Mouse (Mus musculus): ENCODE results near the gene Znrf1.

Znrf1 gene

DNA sequence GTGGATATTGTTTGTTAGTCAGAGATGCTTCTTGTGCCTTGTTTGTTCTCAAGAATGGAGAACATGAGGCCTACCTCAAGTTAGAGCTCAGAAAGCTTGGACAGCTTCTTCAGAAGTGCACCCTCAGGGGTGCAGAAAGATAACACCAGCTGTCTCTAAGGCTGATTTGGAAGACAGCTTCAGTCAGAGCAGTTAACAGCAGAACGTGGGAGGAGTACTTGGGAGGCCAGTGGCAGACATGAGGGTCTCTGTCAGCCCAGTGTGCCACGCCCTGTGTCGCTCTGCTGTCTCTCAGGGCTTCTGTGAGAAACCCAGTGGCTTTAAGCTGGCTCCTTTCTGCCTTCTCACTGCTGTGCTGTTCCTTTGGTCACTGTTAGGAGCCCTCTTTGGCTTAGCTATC lies 32.1 kb downstream of the Znrf1 start:
- DNase-seq (ENCODE audit: low spot score in 2 of 2), result no peak

DNA sequence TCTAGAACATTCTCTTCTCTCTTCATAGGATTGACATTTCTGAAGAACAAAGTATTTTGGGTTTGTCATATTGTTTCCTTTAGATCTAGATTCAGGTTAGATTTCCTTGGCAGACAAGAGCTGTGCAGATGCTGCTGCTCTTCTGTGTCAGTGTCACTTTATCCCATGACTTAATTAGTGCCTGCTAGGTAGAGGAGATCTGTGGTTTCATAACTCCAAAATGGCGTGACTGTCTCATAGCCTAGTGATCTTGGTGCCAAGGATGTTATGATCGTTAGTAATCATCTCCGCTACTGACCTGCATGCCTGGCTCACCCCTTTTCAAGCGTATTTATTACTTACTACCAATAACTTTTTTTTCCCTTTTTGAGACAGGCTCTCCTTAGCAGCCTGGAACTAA lies 34.0 kb downstream of the Znrf1 start:
- DNase-seq (ENCODE audit: low spot score in 2 of 2), result no peak

DNA sequence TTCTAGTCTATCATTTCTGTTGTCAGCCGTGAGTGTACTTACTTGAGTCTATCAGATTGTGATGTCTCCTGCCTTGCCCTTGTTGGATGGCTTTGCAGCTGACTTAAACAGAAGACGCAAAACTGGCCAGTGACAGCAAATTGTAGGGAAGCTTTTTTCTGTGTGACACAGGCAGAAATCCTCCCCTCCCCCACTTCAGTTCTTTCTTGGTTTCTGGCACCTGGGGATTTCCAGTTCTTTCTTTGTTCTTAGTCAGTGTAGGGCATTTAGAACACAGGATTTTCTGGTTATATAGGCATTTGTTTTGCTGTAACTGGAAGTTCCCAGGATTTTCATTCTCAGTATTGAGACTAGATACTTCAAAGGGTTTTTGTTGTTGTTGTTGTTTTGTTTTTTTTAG lies 34.5 kb downstream of the Znrf1 start:
- DNase-seq (ENCODE audit: low spot score in 2 of 2), result no peak

DNA sequence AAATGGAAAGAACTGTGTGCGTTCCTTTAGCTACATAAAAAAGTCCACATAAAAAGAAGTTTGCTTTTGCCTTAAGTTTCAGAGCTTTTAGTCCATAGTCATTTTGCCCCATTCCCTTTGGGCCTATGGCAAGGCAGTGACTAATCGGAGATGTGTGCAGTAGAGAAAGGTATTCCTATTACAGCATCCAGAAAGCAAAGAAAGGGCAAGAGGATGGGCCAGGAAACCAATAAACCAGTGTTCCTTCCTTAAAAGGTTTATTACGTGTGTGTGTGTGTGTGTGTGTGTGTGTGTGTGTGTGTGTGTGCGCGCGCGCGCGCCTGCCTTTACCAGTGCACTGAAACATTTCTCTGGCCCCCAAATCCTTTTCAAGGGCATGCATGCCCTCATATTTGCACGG lies 35.8 kb downstream of the Znrf1 start:
- DNase-seq (ENCODE audit: low spot score in 2 of 2), result no peak

DNA sequence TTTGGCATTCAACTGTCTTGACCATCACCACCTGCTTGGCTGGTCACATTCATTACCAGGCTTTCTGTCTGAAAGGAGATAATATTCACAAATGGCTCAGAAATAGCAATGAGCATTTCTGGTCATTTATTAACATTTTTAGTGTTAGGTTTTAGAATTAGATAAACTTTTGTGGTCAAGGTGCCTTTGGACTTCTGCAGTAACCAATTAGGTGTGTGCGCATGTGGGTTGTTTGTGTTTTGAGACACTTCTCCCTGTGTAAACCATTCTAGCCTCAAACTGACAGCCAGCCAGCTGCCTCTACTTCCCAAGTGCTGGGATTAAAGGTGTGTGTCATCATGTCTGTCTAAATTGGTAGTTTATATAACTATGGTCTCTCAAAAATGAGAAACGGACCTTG lies 36.5 kb downstream of the Znrf1 start:
- no peak for DNase-seq (ENCODE audit: low spot score in 2 of 2)

DNA sequence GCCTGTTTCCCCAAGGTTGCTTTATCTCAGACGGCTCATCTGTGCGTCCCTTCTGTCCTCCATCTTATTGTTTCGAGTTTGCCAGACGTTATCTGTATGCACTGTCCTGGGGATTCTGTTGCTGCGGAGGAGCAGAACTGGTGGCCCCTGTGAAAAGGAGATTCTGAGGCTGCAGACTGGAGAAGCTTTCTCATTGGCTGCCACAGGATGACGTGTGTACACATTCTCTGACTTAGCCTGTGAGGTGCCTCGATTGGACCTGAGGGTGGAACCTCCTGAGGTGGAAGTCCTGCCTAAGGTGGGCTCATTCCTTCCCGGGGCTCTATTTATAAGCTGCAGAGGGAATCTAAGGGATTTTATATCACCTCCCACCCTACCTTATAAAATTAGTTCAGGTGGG lies 37.7 kb downstream of the Znrf1 start:
- DNase-seq (ENCODE audit: low spot score in 2 of 2), result peak; percentile 64 to 67

DNA sequence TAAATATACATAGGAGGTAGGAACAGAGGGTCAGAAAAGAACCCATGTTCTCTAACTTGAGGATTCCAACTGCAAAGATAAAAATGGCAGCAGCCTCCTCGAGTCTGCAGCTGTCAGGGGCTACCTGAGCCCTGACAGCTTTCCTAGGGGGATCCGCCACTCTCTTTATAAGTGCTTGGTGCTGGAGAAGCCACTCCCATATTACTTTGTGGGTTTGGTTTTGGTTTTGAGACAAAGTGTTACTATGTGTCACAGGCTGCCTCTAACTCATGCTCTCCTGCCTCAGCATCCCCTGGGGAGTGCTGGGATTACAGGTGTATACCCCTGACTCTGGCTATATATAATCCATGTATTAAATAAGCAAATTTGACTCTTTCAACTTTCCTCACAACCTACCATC lies 38.1 kb downstream of the Znrf1 start:
- no peak for DNase-seq (ENCODE audit: low spot score in 2 of 2)

DNA sequence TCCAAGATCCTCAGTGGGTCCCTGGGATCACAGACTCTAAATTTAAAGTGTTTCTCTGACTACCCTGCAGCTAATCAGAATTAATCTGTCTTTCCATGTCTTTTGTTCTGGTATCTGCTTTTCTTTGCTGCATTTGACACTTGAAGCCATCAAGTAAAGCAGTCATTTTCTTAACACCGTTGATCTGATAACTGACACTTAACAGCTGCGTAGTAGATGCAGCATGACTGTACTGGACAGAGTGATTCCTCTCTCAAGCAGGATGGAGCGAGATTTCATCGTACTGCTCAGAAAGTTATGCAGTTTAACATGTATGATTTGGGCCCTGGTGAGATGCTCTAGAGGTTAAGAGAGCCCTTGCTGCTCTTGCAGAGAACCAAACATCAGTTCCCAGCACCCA lies 39.6 kb downstream of the Znrf1 start:
- no peak for DNase-seq (ENCODE audit: low spot score in 2 of 2)

DNA sequence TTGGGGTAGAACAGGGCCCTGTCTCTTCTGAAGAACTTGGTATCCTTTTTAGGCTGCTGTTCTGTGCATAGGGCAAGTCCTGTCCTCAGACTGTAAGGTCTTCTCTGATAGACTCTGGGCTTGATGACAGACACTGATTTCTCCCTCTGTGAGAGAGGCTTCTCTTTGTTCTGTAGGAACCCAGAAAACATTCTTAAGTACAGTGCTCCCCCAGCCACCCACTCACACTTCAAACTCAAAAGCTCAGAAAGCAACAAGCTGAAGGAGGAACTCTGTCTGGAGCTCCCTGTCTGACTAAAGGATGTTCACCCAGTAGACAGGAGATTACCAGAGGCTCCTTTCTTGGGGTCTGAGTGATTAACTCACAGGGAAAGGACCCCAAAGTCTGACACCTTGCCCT lies 40.6 kb downstream of the Znrf1 start:
- DNase-seq (ENCODE audit: low spot score in 2 of 2), result peak in 1 of 2 experiments; percentile 29

DNA sequence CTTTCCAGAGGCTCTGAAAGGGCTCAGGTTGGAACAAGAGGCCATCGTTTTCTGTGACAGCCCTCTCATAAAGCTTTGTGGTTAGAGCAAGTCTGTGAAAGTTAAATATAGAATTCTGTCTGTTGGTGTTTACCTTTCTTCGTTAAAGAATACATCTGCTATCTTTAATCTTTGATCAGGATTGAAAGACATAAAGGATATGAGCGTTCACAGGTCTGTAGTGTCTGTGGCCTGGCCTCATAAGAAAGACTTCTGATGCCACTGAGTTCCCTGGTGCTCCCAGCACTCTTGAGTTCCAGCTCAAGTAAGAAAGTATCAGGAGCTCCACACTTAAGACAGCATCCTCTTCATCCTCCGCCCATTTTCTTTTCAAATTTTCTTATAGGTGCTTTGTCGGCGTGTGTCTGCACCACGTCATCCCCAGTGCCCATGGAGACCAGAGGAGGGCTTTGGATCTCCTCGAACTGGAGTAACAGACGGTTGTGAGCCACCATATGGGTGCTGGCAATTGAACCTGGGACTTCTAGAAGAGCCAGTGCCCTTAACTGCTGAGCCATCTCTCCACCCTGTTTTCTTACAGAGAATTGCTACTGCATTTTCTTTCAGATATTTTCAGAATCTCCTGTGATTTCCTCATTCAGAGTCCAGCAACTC lies 42.1 kb downstream of the Znrf1 start:
- no peak for DNase-seq (ENCODE audit: low spot score in 2 of 2)

DNA sequence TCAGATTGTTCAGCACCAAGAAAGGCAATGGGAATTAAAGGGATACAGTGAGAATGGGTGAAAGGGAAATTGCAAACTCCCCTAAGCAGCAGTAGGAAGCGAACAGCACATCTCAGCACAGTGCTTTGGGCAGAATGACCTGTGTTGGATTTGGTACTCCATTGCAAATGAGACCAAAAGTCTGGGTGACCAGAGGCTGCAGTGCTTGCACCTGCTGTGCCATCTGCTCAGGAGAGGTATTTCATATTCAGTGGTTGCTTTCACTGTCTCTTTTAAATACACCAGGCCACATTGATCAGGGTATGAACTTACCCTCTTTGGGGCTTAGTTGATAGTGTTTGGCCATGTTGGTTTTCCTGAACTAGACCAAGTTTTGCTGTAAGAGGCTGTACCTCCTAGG lies 43.4 kb downstream of the Znrf1 start:
- DNase-seq (ENCODE audit: low spot score in 2 of 2), result no peak

DNA sequence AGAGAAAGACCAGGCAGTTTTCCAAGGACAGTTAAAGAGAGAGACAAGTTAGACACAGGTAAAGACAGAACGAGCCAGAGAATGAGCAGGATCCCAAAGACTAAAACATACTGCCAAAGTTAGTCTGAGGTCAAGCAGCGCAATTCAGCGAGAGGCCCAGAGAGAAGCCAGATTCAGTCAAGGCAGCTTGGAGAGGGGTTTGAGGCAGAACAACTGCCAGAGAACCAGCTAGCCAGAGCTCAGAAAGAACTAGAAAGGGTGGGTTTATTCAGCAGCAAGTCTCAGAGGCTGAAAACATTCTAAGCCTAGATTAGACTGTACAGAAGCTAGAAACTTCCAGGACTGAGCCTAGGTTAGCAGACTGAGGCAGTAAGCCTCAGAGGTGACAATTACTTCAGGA lies 44.4 kb downstream of the Znrf1 start:
- DNase-seq (ENCODE audit: low spot score in 2 of 2), result no peak

DNA sequence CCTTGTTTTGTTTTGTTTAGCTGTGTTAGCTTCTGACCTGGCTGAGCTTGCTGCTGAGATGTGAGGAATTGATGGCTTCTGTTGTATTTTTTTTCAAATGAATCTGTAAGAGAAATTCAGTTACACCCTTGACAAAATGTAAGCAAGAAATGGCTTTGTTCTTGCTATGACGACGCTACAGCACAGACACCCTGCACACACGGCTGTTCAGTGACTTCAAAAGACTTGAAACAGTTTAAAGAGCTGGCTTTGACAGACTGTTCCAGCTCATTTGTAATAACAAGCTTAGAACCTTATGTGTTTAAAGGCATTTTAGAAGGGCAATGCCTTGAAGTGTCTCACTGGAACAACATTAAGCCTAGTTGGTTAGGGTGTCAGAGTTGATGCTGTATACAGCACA lies 46.5 kb downstream of the Znrf1 start:
- DNase-seq (ENCODE audit: low spot score in 2 of 2), result no peak

DNA sequence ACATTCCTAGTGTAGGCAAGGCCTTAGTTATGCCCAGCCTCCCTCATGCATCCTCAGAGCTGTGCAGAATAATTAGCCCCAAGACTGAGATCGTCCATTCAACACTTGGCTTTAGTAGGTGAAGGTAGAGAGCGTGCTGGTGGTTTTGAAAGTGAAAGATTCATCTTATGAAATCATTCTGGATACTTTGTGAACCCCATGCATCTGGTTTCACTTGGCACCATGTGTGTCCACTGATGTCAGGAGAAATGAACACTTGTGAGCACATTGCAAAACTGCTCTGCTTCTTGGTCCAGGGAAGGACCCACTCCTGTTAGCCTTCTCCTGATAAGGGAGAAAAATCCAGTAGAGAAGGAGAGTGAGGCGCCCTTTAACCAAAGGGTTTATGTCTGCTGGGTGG lies 49.0 kb downstream of the Znrf1 start:
- DNase-seq (ENCODE audit: low spot score in 2 of 2), result no peak

DNA sequence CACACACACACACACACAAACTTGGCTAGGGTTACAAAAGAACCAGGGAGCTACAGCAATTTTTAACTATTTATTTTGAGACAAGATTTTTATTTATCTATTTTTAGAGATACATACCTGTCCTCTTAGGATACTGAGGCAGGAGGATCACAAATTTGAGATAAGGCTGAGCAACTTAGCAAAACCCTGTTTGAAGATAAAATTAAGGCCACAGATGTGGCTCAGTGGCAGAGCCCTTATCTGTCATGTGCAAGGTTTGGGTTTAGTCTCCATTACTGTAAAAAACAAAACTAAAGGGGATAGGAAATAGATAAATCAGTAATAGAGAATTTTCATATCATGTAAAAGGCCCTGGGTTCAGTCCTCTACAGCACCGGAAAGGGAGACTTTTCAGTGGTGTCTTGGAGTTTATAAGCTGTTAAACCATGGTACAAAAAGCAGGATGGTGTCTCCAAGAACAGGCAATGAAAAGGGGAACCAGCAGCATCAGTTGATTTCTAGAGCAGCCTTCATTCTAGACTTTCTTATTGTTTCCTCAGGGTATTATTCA lies 51.7 kb downstream of the Znrf1 start:
- no peak for DNase-seq (ENCODE audit: low spot score in 2 of 2)

DNA sequence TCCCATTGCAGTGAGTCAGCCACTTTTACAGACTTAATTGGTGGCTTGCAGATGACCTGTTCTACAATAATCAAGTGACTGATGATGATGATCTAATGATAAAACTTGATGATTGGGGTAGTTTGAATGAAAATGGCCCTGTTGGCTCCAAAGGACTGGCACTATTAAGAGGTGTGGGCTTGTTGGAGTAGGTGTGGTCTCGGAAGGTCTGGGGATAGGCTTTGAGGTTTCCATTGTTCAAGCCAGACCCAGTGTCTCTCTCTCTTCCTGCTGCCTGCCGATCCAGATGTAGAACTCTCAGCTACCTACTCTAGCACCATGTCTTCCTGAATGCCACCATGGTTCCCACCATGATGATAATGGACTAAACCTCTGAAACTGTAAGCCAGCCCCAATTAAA lies 52.4 kb downstream of the Znrf1 start:
- no peak for DNase-seq (ENCODE audit: low spot score in 2 of 2)

DNA sequence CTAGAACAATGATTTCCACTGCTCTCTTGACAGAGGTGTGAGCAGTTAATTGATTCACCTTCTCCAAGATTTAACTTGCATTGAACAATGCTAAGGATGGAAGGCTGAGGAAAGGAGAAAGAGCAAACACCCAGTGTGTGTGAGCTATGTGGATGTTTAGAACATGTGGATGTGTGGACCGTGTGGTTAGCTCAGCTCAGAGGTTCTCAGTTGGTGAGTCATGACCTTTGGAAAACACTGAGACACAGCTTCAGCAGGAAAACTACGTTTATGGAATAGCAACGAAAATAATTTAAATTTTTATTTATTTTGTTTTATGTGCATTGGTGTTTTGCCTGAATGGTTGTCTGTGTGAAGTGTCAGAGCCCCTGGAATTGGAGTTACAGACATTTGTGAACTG lies 54.3 kb downstream of the Znrf1 start:
- no peak for DNase-seq (ENCODE audit: low spot score in 2 of 2)

DNA sequence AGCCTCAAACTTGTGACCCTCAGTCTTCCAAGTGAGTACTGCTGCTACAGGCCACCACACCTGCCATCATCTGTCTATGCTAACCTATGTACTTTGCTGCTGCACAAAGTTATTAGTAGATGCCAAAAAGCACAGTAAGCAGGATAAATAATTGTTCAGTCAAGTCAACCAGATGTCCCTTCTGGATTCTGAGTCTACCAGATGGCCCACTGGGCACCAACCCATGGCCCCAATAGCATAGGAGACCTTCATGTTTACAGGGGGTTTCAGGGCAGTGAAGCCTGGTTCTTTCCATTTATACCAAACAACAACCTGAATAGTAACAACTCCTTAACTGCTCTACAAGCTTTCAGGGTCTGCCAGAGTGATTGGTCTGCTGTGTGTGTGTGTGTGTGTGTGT lies 55.3 kb downstream of the Znrf1 start:
- no peak for DNase-seq (ENCODE audit: low spot score in 2 of 2)

DNA sequence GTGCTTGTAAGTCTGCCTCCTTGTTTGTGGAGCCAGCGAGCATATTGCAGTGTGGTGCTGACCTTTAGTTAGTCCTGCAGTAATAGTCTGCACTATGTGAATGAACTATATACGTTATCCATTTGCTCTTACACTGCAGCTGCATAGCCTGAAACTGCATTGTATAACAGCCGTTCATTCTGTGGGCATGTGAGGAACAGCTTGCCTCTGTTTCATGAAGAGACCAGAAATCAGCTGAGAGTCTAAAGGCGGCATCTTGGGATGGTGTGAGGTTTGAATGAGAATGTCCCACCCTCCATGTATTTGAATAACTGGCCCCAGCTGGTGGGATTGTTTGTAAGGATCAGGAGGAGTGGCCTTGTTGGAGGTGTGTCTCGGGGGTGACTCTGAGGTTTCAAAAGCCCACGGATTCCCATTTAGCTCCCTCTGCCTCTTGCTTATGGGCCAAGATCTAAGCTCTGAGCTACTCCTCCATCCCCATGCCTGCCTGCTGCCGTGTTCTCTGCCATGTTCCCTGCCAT lies 56.6 kb downstream of the Znrf1 start:
- peak in 1 of 2 experiments; percentile 45 for DNase-seq (ENCODE audit: low spot score in 2 of 2)

DNA sequence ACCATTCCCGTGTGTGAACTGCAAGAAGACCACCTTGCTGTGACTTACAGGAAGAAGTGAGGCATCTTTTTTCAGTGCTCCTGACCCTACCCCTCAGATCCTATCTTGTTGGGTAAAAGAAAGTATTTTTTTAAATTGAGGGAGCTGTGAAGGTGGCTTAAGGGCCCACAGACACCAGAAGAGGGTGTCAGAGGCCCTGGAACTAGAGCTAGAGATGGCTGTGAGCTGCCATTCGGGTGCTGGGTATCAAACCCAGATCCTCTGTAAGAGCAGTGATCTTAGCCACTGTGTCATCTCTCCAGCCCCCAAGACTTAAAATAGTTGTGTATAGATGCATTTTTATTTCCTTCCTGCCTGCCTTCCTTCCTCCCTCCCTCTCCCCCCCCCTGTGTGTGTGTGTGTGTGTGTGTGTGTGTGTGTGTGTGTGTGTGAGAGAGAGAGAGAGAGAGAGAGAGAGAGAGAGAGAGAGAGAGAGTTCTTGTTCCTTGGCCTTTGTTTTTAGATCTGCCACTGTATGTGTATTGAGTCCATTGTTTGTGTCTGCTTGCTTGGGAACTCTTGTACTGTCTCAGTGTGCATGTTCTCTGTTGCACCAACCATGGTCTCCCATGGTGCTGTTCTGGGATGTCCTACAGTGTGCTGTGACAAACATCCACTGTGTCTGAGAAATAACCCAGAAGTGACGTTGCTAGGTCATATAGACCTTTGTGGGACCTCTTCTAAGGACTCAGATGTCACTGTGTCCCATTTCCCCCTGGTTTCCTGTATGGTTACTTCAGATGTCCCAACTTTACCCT lies 58.3 kb downstream of the Znrf1 start:
- no peak for DNase-seq (ENCODE audit: low spot score in 2 of 2)

DNA sequence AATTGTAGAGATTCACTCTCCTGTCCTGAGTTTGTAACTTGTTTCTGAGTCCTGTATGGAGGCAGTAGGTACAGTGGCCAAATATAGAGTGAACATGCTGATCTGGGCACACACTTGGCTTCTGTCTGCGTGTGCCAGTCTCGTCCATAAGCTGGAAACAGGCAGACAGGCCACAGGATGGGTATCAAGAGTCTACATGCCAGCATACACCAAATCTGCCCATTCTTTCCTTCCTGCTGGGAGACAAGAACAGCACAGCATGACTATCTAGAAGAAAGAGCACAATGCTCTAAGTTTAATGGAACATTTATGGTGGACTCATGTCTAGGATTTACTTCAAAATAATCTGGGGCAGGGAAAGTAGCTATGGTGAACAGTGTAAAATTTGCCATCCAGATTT lies 59.1 kb downstream of the Znrf1 start:
- DNase-seq (ENCODE audit: low spot score in 2 of 2), result no peak

DNA sequence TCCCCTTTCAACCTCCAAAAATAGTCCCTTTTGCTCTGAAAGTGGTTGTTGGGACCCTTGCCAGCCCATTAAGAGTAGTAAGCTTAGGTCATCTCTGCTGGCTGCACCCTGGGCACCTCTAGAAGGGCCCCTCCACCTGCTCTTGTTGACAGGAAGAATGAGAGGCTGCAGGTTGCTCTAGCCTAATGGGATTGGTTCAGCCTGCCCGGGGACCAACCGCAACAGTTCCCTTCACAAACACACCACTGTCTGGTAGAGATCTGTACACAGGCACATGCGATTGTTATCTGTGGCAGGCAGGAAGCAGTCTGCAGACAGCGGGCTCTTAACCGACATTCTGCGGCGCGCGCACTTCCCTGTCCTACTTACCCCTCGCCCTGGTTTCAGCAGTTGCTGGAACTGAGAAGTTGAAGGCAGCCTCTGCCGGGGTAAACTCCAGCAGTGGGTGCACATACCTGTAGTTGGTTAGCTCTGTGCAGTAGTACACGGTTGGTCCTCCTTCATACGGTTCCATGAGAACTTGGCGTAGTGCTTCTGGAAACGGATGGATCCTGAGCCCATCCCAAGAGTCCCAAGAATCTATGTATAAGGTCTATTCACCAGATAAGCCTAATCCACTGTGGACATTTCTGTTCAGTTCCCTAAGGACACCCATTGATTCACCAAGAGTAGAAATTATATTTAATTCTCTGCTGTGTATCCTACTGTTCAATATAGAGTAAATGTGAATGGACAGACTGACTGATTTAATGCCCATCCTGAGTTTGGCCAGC lies 60.0 kb downstream of the Znrf1 start:
- no peak for DNase-seq (ENCODE audit: low spot score in 2 of 2)

DNA sequence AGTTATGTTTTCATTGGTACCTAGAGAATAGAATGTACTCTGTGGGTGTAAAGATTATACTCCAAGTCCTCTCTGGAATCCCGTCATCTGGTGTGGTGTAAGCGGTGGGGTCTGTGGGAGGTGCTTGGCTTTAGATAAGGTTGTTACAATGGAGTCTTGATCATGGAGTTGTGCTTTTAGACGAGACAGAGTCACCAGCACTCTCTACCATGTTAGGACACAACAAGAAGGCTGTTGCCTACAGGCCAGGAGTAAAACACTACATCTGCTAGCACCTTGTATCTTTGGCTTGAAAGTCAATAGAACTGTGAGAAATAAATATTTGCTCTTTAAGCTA lies 60.6 kb downstream of the Znrf1 start:
- DNase-seq (ENCODE audit: low spot score in 2 of 2), result no peak
